Mouse (Mus musculus): ENCODE measurements at regions not wholly inside any gene's neighbourhood (a gene's known extent, or its start where the extent isn't known, plus 50 kb on each side); places are given as distances from the start of the nearest gene placed in this dataset.

- Histone ChIP-seq H3K4me2 (replicated peaks) (no peak overlapping the region), H3K9me3 (no peaks in the 10 kb centered on the region), H3K4me3 (no peak overlapping the region), H3K9ac (no peak overlapping the region), H3K27ac (no peak overlapping the region), H3K36me3 (no peaks in the 10 kb centered on the region), H3K4me1 (0 out of 2 replicates have a peak, but pooled peaks cover 7% of the 10 kb centered on the region), H3K27me3 (replicated peaks) (no peaks in the 10 kb centered on the region)
- 58% methylated on average over 16 of the region's 16 CpGs for WGBS
- no peak for ATAC-seq (ENCODE audit: low FRiP score, low read depth)
Observed at GRCm38 (mm10) chr2:173426191-173427065, 96.0 kb upstream of the 1700021F07Rik start.

GRCm38 (mm10) chr2:173427888-173428450 is 94.4 kb upstream of the 1700021F07Rik start:
- 0 out of 2 replicates have a peak, but pooled peaks cover 7% of the 10 kb centered on the region for H3K4me1 ChIP-seq
- H3K9ac ChIP-seq = no peak overlapping the region
- H3K27ac ChIP-seq = no peak overlapping the region
- no peak overlapping the region for H3K4me2 ChIP-seq (replicated peaks)
- H3K4me3 ChIP-seq = no peak overlapping the region
- WGBS = 77% methylated on average over 10 of the region's 10 CpGs
- no peaks in the 10 kb centered on the region for H3K9me3 ChIP-seq
- H3K27me3 ChIP-seq (replicated peaks) = no peaks in the 10 kb centered on the region
- 0 out of 2 replicates have a peak, but pooled peaks have one; percentile 41 for ATAC-seq (ENCODE audit: low FRiP score, low read depth)
- no peaks in the 10 kb centered on the region for H3K36me3 ChIP-seq

GRCm38 (mm10) chr2:173431841-173432240 is 90.5 kb upstream of the 1700021F07Rik start:
- Histone ChIP-seq H3K4me3 (no peak overlapping the region), H3K27ac (no peak overlapping the region), H3K9ac (no peak overlapping the region), H3K9me3 (no peaks in the 10 kb centered on the region), H3K27me3 (replicated peaks) (no peaks in the 10 kb centered on the region), H3K4me1 (0 out of 2 replicates have a peak, but pooled peaks cover 11% of the 10 kb centered on the region), H3K4me2 (replicated peaks) (no peak overlapping the region), H3K36me3 (no peaks in the 10 kb centered on the region)
- ATAC-seq (ENCODE audit: low FRiP score, low read depth) = no peak
- 76% methylated on average over 5 of the region's 5 CpGs for WGBS

GRCm38 (mm10) chr2:173432258-173432657 is 90.1 kb upstream of the 1700021F07Rik start:
- no peaks in the 10 kb centered on the region for H3K9me3 ChIP-seq
- ATAC-seq (ENCODE audit: low FRiP score, low read depth) = no peak
- 0 out of 2 replicates have a peak, but pooled peaks cover 11% of the 10 kb centered on the region for H3K4me1 ChIP-seq
- no peak overlapping the region for H3K4me2 ChIP-seq (replicated peaks)
- WGBS = 77% methylated on average over 3 of the region's 3 CpGs
- no peaks in the 10 kb centered on the region for H3K36me3 ChIP-seq
- H3K4me3 ChIP-seq = no peak overlapping the region
- no peak overlapping the region for H3K9ac ChIP-seq
- H3K27me3 ChIP-seq (replicated peaks) = no peaks in the 10 kb centered on the region
- H3K27ac ChIP-seq = no peak overlapping the region

- ATAC-seq (ENCODE audit: low FRiP score, low read depth) = no peak
- Histone ChIP-seq H3K36me3 (no peaks in the 10 kb centered on the region), H3K9me3 (no peaks in the 10 kb centered on the region), H3K4me3 (no peak overlapping the region), H3K9ac (no peak overlapping the region), H3K4me2 (replicated peaks) (no peak overlapping the region), H3K4me1 (0 out of 2 replicates have a peak, but pooled peaks cover 11% of the 10 kb centered on the region), H3K27me3 (replicated peaks) (no peaks in the 10 kb centered on the region), H3K27ac (no peak overlapping the region)
- WGBS = 88% methylated on average over 9 of the region's 9 CpGs
Observed at GRCm38 (mm10) chr2:173432886-173433624, 89.3 kb upstream of the 1700021F07Rik start.

GRCm38 (mm10) chr2:173436580-173436979 is 85.8 kb upstream of the 1700021F07Rik start:
- H3K9ac ChIP-seq = no peak overlapping the region
- no peak overlapping the region for H3K4me2 ChIP-seq (replicated peaks)
- 82% methylated on average over 3 of the region's 3 CpGs for WGBS
- 0 out of 2 replicates have a peak, but pooled peaks cover 14% of the 10 kb centered on the region for H3K4me1 ChIP-seq
- no peak overlapping the region for H3K4me3 ChIP-seq
- no peak overlapping the region for H3K27ac ChIP-seq
- no peak for ATAC-seq (ENCODE audit: low FRiP score, low read depth)
- no peaks in the 10 kb centered on the region for H3K36me3 ChIP-seq
- no peaks in the 10 kb centered on the region for H3K27me3 ChIP-seq (replicated peaks)
- H3K9me3 ChIP-seq = no peaks in the 10 kb centered on the region

GRCm38 (mm10) chr2:173439031-173439430 is 83.4 kb upstream of the 1700021F07Rik start:
- no peak overlapping the region for H3K4me3 ChIP-seq
- no peaks in the 10 kb centered on the region for H3K9me3 ChIP-seq
- peaks cover 22% of the 10 kb centered on the region for H3K4me1 ChIP-seq
- no peaks in the 10 kb centered on the region for H3K36me3 ChIP-seq
- WGBS = 70% methylated on average over 9 of the region's 9 CpGs
- H3K9ac ChIP-seq = no peak overlapping the region
- H3K27ac ChIP-seq = no peak overlapping the region
- ATAC-seq (ENCODE audit: low FRiP score, low read depth) = no peak
- no peaks in the 10 kb centered on the region for H3K27me3 ChIP-seq (replicated peaks)
- H3K4me2 ChIP-seq (replicated peaks) = no peak overlapping the region

- Histone ChIP-seq H3K4me1 (peaks cover 11% of the 10 kb centered on the region), H3K9ac (no peak overlapping the region), H3K27ac (no peak overlapping the region), H3K36me3 (no peaks in the 10 kb centered on the region), H3K9me3 (no peaks in the 10 kb centered on the region), H3K4me3 (no peak overlapping the region), H3K4me2 (replicated peaks) (no peak overlapping the region), H3K27me3 (replicated peaks) (no peaks in the 10 kb centered on the region)
- no peak for ATAC-seq (ENCODE audit: low FRiP score, low read depth)
- WGBS = 77% methylated on average over 11 of the region's 11 CpGs
Observed at GRCm38 (mm10) chr2:173442056-173442455, 80.3 kb upstream of the 1700021F07Rik start.

GRCm38 (mm10) chr2:173443262-173443661 is 79.1 kb upstream of the 1700021F07Rik start:
- Histone ChIP-seq H3K4me3 (no peak overlapping the region), H3K4me2 (replicated peaks) (no peak overlapping the region), H3K4me1 (peaks cover 11% of the 10 kb centered on the region), H3K27ac (no peak overlapping the region), H3K27me3 (replicated peaks) (no peaks in the 10 kb centered on the region), H3K9ac (no peak overlapping the region), H3K36me3 (no peaks in the 10 kb centered on the region), H3K9me3 (no peaks in the 10 kb centered on the region)
- no peak for ATAC-seq (ENCODE audit: low FRiP score, low read depth)
- WGBS = 36% methylated on average over 10 of the region's 10 CpGs

- no peak overlapping the region for H3K4me2 ChIP-seq (replicated peaks)
- H3K4me1 ChIP-seq = peaks cover 11% of the 10 kb centered on the region
- H3K27me3 ChIP-seq (replicated peaks) = no peaks in the 10 kb centered on the region
- no peak overlapping the region for H3K27ac ChIP-seq
- no peak overlapping the region for H3K9ac ChIP-seq
- ATAC-seq (ENCODE audit: low FRiP score, low read depth) = no peak
- H3K36me3 ChIP-seq = no peaks in the 10 kb centered on the region
- no peak overlapping the region for H3K4me3 ChIP-seq
- 85% methylated on average over 9 of the region's 9 CpGs for WGBS
- H3K9me3 ChIP-seq = no peaks in the 10 kb centered on the region
Observed at GRCm38 (mm10) chr2:173444386-173444785, 78.0 kb upstream of the 1700021F07Rik start.

GRCm38 (mm10) chr2:173445039-173445438 is 77.3 kb upstream of the 1700021F07Rik start:
- ATAC-seq (ENCODE audit: low FRiP score, low read depth) = no peak
- no peak overlapping the region for H3K4me2 ChIP-seq (replicated peaks)
- no peak overlapping the region for H3K9ac ChIP-seq
- no peaks in the 10 kb centered on the region for H3K27me3 ChIP-seq (replicated peaks)
- WGBS = 80% methylated on average over 3 of the region's 3 CpGs
- H3K9me3 ChIP-seq = no peaks in the 10 kb centered on the region
- H3K27ac ChIP-seq = no peak overlapping the region
- H3K4me1 ChIP-seq = peaks cover 8% of the 10 kb centered on the region
- H3K4me3 ChIP-seq = no peak overlapping the region
- H3K36me3 ChIP-seq = no peaks in the 10 kb centered on the region

- WGBS = 85% methylated on average over 11 of the region's 11 CpGs
- ATAC-seq (ENCODE audit: low FRiP score, low read depth) = no peak
- H3K27ac ChIP-seq = no peak overlapping the region
Observed at GRCm38 (mm10) chr2:173448546-173449187, 73.7 kb upstream of the 1700021F07Rik start.

More at GRCm38 (mm10) chr2:173448546-173449187, 73.7 kb upstream of the 1700021F07Rik start:
- Histone ChIP-seq H3K36me3 (no peaks in the 10 kb centered on the region), H3K4me2 (replicated peaks) (no peak overlapping the region), H3K4me3 (no peak overlapping the region), H3K27me3 (replicated peaks) (no peaks in the 10 kb centered on the region), H3K4me1 (no peaks in the 10 kb centered on the region), H3K9me3 (no peaks in the 10 kb centered on the region), H3K9ac (no peak overlapping the region)
